Mouse (Mus musculus): Measurements from ENCODE around the gene Pjvk. TPM values are rescaled to one million over a fixed set of nuclear protein-coding genes. Genes with fewer than 3 reads are reported as not detected.

The Pjvk gene
- total RNA-seq, 2 experiments from 2014 or later = 0.39 TPM; not detected in 1

DNA sequence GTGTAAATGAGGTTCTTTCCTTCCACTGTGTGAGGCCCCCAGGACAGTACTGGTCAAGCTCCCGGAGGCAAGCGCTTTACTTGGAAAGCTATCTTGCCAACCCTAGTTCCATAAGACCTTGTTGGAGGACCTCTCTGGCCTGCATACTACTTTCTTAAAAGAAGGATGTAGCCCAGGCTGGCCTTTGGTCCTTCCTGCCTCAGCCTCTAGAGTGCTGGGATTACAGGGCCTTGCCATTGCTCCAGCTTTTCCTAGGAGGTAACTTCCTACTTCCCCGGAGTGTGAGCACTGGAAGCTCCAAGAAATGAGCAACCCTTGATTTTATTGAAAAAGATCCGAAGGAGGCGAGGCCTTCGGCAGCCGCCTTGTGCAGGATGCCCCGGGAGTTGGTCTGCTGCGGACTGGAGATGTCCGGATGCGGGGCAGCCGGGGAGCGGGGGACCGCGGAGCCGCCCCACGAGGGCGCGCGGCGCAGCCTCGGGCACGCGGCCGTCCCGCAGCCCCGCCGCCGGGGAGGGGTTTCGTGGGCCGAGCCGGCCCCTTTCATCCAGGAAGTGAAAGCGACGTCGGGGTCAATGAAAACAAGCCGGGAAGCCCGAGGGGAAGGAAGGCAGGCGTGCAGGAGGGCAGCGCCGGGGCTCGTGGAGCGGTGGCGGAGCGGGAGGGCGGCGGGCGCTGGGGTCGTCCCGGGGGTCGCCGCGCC is 26.6 kb downstream of the Pjvk start, which contains the start of gene Plekha3:
Plekha3 (plus strand) TSS at position 557 of the 703 bp plus-strand sequence.
- DNase-seq (ENCODE audit: low spot score in 2 of 2) = peak; percentile 82 to 89
- no peak for TF ChIP-seq CTCF (conservative IDR thresholded peaks at IDR 0.05)
- Histone ChIP-seq H3K27ac (peak within 1 kb of the TSS; percentile 90), H3K4me3 (peak within 1 kb of the TSS; percentile 84)

- peak overlapping the region; percentile 84 for H3K4me3 ChIP-seq
- DNase-seq (ENCODE audit: low spot score in 2 of 2) = no peak
- peak overlapping the region; percentile 90 for H3K27ac ChIP-seq
- no peak for TF ChIP-seq CTCF (conservative IDR thresholded peaks at IDR 0.05)
Observed at GRCm38 (mm10) chr2:76675451-76675850, 27.2 kb downstream of the Pjvk start.

- no peak for TF ChIP-seq CTCF (conservative IDR thresholded peaks at IDR 0.05)
- Histone ChIP-seq H3K4me3 (peak overlapping the region; percentile 84), H3K27ac (0 out of 2 replicates have a peak overlapping the region, but pooled peaks have one; percentile 90)
- DNase-seq (ENCODE audit: low spot score in 2 of 2) = no peak
Observed at GRCm38 (mm10) chr2:76675949-76676348, 27.7 kb downstream of the Pjvk start.

- DNase-seq (ENCODE audit: low spot score in 2 of 2) = no peak
- Histone ChIP-seq H3K4me3 (peak overlapping the region; percentile 84), H3K27ac (no peak overlapping the region)
- TF ChIP-seq CTCF (conservative IDR thresholded peaks at IDR 0.05) = no peak
Observed at GRCm38 (mm10) chr2:76676401-76677226, 28.3 kb downstream of the Pjvk start.

- DNase-seq (ENCODE audit: low spot score in 2 of 2) = no peak
- TF ChIP-seq CTCF (conservative IDR thresholded peaks at IDR 0.05) = no peak
- Histone ChIP-seq H3K4me3 (no peak overlapping the region), H3K27ac (no peak overlapping the region)
Observed at GRCm38 (mm10) chr2:76682301-76682700, 34.0 kb downstream of the Pjvk start.

GRCm38 (mm10) chr2:76686986-76687385 is 38.7 kb downstream of the Pjvk start:
- DNase-seq (ENCODE audit: low spot score in 2 of 2) = no peak
- TF ChIP-seq CTCF (conservative IDR thresholded peaks at IDR 0.05) = no peak
- no peak overlapping the region for H3K4me3 ChIP-seq

DNA sequence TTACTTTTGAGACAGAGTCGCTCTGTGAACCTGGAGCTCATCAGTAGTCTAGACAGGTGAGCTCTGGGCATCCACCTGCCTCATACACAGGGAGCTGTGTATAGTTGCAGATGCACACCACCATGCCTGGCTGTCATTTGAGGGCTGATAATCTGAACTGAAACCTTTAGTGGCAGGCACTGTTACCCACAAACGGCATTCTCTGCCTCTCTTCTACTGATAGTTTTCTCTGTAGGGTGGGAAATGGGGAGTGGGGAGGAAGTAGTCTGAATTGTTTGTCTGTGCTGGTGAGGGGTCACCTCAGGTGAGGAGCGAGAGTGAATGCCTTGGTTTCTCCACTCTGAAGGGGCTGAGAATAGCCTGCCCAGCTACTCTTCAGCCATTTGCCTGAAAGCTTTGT is 39.3 kb downstream of the Pjvk start:
- no peak for TF ChIP-seq CTCF (conservative IDR thresholded peaks at IDR 0.05)
- Histone ChIP-seq H3K27ac (no peak overlapping the region), H3K4me3 (no peak overlapping the region)
- no peak for DNase-seq (ENCODE audit: low spot score in 2 of 2)

More at GRCm38 (mm10) chr2:76686986-76687385, 38.7 kb downstream of the Pjvk start:
- no peak overlapping the region for H3K27ac ChIP-seq

- H3K27ac ChIP-seq = no peak overlapping the region
- no peak for DNase-seq (ENCODE audit: low spot score in 2 of 2)
- no peak for TF ChIP-seq CTCF (conservative IDR thresholded peaks at IDR 0.05)
- H3K4me3 ChIP-seq = no peak overlapping the region
Observed at GRCm38 (mm10) chr2:76688162-76688561, 39.9 kb downstream of the Pjvk start.

- DNase-seq (ENCODE audit: low spot score in 2 of 2) = no peak
- H3K27ac ChIP-seq = no peak overlapping the region
Observed at GRCm38 (mm10) chr2:76690436-76691204, 42.3 kb downstream of the Pjvk start.

GRCm38 (mm10) chr2:76693765-76694164 is 45.5 kb downstream of the Pjvk start:
- H3K27ac ChIP-seq = no peak overlapping the region
- no peak overlapping the region for H3K4me3 ChIP-seq
- TF ChIP-seq CTCF (conservative IDR thresholded peaks at IDR 0.05) = no peak
- DNase-seq (ENCODE audit: low spot score in 2 of 2) = no peak

More at GRCm38 (mm10) chr2:76690436-76691204, 42.3 kb downstream of the Pjvk start:
- TF ChIP-seq CTCF (conservative IDR thresholded peaks at IDR 0.05) = no peak
- H3K4me3 ChIP-seq = no peak overlapping the region

GRCm38 (mm10) chr2:76695290-76695689 is 47.0 kb downstream of the Pjvk start:
- H3K27ac ChIP-seq = no peak overlapping the region
- no peak for DNase-seq (ENCODE audit: low spot score in 2 of 2)
- H3K4me3 ChIP-seq = no peak overlapping the region
- no peak for TF ChIP-seq CTCF (conservative IDR thresholded peaks at IDR 0.05)

DNA sequence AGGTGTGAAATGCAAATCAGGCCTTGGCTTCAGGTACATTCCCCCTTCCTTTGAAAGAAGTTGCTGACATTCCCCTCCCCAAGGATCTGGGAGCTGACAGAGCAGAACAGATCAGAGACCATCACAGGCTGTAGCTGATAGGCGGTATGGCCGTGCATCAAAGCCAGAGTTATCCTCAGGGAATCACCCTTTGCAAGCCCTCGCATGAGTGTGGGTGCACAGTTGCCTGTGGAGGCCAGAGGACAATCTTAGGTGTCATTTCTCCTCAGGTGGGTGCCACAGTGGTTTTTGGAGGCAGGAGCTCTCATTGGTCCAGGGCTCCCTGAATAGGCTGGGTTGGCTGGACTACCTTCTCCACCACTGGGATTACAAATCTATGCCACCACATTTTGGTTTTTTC is 53.9 kb downstream of the Pjvk start:
- H3K27ac ChIP-seq = no peak overlapping the region
- no peak overlapping the region for H3K4me3 ChIP-seq
- DNase-seq (ENCODE audit: low spot score in 2 of 2) = no peak
- TF ChIP-seq CTCF (conservative IDR thresholded peaks at IDR 0.05) = no peak

DNA sequence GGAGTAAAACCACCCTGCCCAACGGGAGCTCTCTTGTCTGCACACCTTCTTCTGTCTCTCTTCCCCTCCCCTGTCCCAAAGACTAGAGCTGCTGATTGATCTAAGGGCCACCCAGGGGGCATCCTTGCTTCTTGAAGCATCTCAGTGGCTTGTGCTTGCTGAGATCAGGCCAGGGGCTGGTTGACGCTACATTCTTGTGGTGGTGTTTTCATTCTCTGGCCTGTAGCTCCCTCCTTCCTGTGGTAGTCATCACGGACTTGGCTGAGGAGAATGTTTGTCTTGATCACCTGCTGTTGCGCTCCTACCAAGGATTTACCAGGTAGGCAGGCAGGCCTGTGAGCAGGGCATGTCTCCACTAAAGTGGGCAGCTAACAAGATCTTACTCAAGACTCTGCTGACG is 54.5 kb downstream of the Pjvk start:
- no peak for DNase-seq (ENCODE audit: low spot score in 2 of 2)
- no peak overlapping the region for H3K4me3 ChIP-seq
- TF ChIP-seq CTCF (conservative IDR thresholded peaks at IDR 0.05) = no peak
- H3K27ac ChIP-seq = no peak overlapping the region
